Comparison of ENCODE assay signal across 8 mouse cellular contexts in the genomic region with DNA sequence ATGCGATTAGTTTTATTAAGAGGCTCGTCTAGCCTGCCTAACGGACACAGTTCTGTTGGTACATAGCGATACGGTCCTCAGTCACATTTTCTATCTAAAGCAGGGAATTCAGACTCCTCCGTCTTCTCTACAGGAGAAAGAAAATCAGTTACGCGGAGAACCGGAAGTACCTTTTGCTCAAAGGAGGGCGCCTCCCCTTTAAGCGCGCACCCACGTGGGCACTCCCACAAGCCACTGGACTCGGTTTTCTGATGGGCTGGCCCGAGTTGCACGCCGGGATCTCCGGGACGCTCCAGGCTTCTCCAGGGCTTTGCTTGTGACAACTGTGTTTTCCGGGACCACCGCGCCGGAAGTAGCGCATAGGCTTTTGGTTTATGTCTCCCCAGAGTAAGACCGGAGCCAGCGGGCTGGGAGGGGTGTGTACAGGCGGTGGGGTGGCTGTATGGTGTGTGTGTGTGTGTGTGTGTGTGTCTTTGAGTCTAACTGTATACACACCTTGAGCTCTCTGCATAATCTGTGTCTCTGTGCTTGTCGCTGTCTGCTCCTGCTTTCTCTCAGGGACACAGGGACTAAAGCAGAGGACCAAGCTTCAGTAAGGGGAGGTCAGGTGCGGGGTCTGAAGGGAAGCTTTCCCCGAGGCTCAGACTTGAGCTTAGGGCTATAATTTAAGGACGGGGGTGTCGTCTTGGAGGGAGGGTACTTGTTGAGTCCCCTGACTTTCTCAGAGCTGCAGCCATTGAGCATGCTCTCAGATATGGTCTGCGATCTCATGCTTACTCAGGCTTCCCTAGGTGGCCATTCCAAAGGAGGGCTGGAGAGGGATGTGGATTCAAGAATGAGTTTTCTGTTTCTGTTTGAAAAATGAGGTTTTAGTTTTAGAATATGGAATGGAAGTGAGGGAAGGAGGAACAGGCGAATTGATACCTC. TPM values are rescaled to one million over a fixed set of nuclear protein-coding genes. Genes with fewer than 3 reads are reported as not detected.
DNase-seq lines count a peak whose midpoint lies in the region; ATAC-seq and TF ChIP-seq lines count a peak whose summit lies in the region.

A gene (plus strand): TSS at position 285 of the 927 bp plus-strand sequence.

- H3K4me2 ChIP-seq in forebrain, embryonic 12.5 days, result peak within 1 kb of the TSS; percentile 62
- peak within 1 kb of the TSS; percentile 79 for H3K4me2 ChIP-seq in liver, postnatal 0 days (ENCODE audit: low read depth, low read length)
- H3K4me2 ChIP-seq in neural tube, embryonic 14.5 days (ENCODE audit: low read depth, low read length), result peak within 1 kb of the TSS; percentile 55

- peak; percentile 69 for DNase-seq in c-Kit-positive CD71-positive TER-119-positive erythroid progenitor cells, embryonic 14.5 days (ENCODE audit: low spot score)
- DNase-seq in heart, postnatal 10 days, result peak; percentile 90 to 94
- DNase-seq in large intestine, adult 2 months (ENCODE audit: low read depth, low spot score), result peak; percentile 57
- peak; percentile 85 for DNase-seq in liver, postnatal 0 days
- peak; percentile 88 for DNase-seq in testis, postnatal 10 days (ENCODE audit: low spot score)

- peak within 1 kb of the TSS; percentile 84 for H3K4me3 ChIP-seq in E14TG2a.4 (replicated peaks; ENCODE audit: low read length)
- H3K4me3 ChIP-seq in forebrain, embryonic 12.5 days (replicated peaks), result peak within 1 kb of the TSS; percentile 58
- peak within 1 kb of the TSS; percentile 61 for H3K4me3 ChIP-seq in liver, postnatal 0 days (ENCODE audit: low read depth, low read length)
- peak within 1 kb of the TSS; percentile 45 for H3K4me3 ChIP-seq in neural tube, embryonic 14.5 days (ENCODE audit: low read depth, low read length)

- H3K9me3 ChIP-seq in E14TG2a.4 (ENCODE audit: low read length), result no peaks in the 10 kb centered on the region
- no peaks in the 10 kb centered on the region for H3K9me3 ChIP-seq in forebrain, embryonic 12.5 days
- no peaks in the 10 kb centered on the region for H3K9me3 ChIP-seq in liver, postnatal 0 days (ENCODE audit: low read length)
- H3K9me3 ChIP-seq in neural tube, embryonic 14.5 days (ENCODE audit: control insufficient read depth, low read length), result no peaks in the 10 kb centered on the region

- no peaks in the 10 kb centered on the region for H3K27me3 ChIP-seq in E14TG2a.4 (ENCODE audit: insufficient read depth, low read length)
- H3K27me3 ChIP-seq in forebrain, embryonic 12.5 days, result no peaks in the 10 kb centered on the region
- no peaks in the 10 kb centered on the region for H3K27me3 ChIP-seq in liver, postnatal 0 days (ENCODE audit: insufficient read depth, low read length)
- no peaks in the 10 kb centered on the region for H3K27me3 ChIP-seq in neural tube, embryonic 14.5 days (ENCODE audit: control insufficient read depth, insufficient read depth, low read length)

- peak; percentile 97 for ATAC-seq in forebrain, embryonic 12.5 days (ENCODE audit: low FRiP score)
- ATAC-seq in liver, postnatal 0 days, result peak; percentile 99
- peak; percentile 99 for ATAC-seq in neural tube, embryonic 14.5 days (ENCODE audit: low read depth)

- intact Hi-C loops in heart, postnatal 10 days (cut with DNase I), result no loop called here

- TF ChIP-seq CTCF in E14TG2a.4 (conservative IDR thresholded peaks at IDR 0.05; ENCODE audit: low read length), result no peak
- 0 out of 2 replicates have a peak, but pooled peaks have one; percentile 8 for TF ChIP-seq CTCF in liver, postnatal 0 days (IDR thresholded peaks at IDR 0.05; ENCODE audit: low read depth)

- H3K36me3 ChIP-seq in E14TG2a.4 (ENCODE audit: insufficient read depth, low read length), result peaks cover 24% of the 10 kb centered on the region
- no peaks in the 10 kb centered on the region for H3K36me3 ChIP-seq in forebrain, embryonic 12.5 days (replicated peaks)
- H3K36me3 ChIP-seq in liver, postnatal 0 days (replicated peaks; ENCODE audit: insufficient read depth, low read length), result no peaks in the 10 kb centered on the region
- H3K36me3 ChIP-seq in neural tube, embryonic 14.5 days (ENCODE audit: control insufficient read depth, insufficient read depth, low read length), result no peaks in the 10 kb centered on the region

- H3K4me1 ChIP-seq in E14TG2a.4 (replicated peaks; ENCODE audit: low read depth, low read length), result peaks cover 62% of the 10 kb centered on the region
- peaks cover 14% of the 10 kb centered on the region for H3K4me1 ChIP-seq in forebrain, embryonic 12.5 days
- H3K4me1 ChIP-seq in liver, postnatal 0 days (ENCODE audit: insufficient read depth), result peaks cover 6% of the 10 kb centered on the region; the same call in 1 of the 2 replicates
- H3K4me1 ChIP-seq in neural tube, embryonic 14.5 days (ENCODE audit: control insufficient read depth, insufficient read depth, low read length), result peaks cover 3% of the 10 kb centered on the region; the same call in 1 of the 2 replicates

- peak within 1 kb of the TSS; percentile 66 for H3K9ac ChIP-seq in forebrain, embryonic 12.5 days
- peak within 1 kb of the TSS; percentile 62 for H3K9ac ChIP-seq in liver, postnatal 0 days (replicated peaks)
- H3K9ac ChIP-seq in neural tube, embryonic 14.5 days (replicated peaks; ENCODE audit: low read depth, low read length), result peak within 1 kb of the TSS; percentile 58

- H3K27ac ChIP-seq in forebrain, embryonic 12.5 days, result peak within 1 kb of the TSS; percentile 85
- peak within 1 kb of the TSS; percentile 82 for H3K27ac ChIP-seq in liver, postnatal 0 days (ENCODE audit: low read depth)
- peak within 1 kb of the TSS; percentile 75 for H3K27ac ChIP-seq in neural tube, embryonic 14.5 days (ENCODE audit: low read depth, low read length)

- TF ChIP-seq EP300 in liver, postnatal 0 days (IDR thresholded peaks at IDR 0.05; ENCODE audit: low read depth), result 0 out of 2 replicates have a peak, but pooled peaks have one; percentile 22

- 3% methylated on average over 34 of the region's 34 CpGs for WGBS in forebrain, embryonic 12.5 days
- WGBS in large intestine, adult 2 months, result 2% methylated on average over 34 of the region's 34 CpGs
- WGBS in liver, postnatal 0 days (ENCODE audit: insufficient replicate concordance), result 4% methylated on average over 32 of the region's 34 CpGs
- 3% methylated on average over 33 of the region's 34 CpGs for WGBS in neural tube, embryonic 14.5 days

RNA-seq across cellular contexts. Expression of the gene that starts here (rescaled TPM):
- 11.7 TPM in 2 replicates for polyA plus RNA-seq in forebrain, embryonic 12.5 days (2016; fragmentation: Nextera tagmentation; extraction: Ambion mirVana)
- 1 to 10 TPM; 2.6 to 3.6 TPM for total RNA-seq in heart, postnatal 10 days (2021)
- polyA plus RNA-seq in large intestine, adult 2 months (2012; rRNA removed), result 0.53 and 1.1 TPM in 2 replicates
- polyA plus RNA-seq in liver, postnatal 0 days (2015; fragmentation: Nextera tagmentation; extraction: Ambion mirVana), result 0.85 and 1.3 TPM in 2 replicates
- 10.2 and 11.5 TPM in 2 replicates for polyA plus RNA-seq in neural tube, embryonic 14.5 days (2014; fragmentation: Nextera tagmentation; extraction: Ambion mirVana)

Comparison
In these comparisons a context has a peak if more than half of its experiments do, and no peak if none do; other contexts are left out.
1. Peak in every context shown above with its lines: DNase-seq, ATAC-seq, H3K4me3 ChIP-seq and H3K27ac ChIP-seq.